Mouse (Mus musculus): ENCODE measurements around the gene Sema3g.

- TF ChIP-seq CTCF (IDR thresholded peaks at IDR 0.05; ENCODE audit: low read depth, low read length): no peak
- no peak for TF ChIP-seq GATA1 (IDR thresholded peaks at IDR 0.05; ENCODE audit: borderline replicate concordance, low read length)
- no peak for TF ChIP-seq TAL1 (conservative IDR thresholded peaks at IDR 0.05; ENCODE audit: low read depth, low read length)
These were observed at the start of gene Sema3g for GRCm38 (mm10) chr14:31217666-31218065.

Data from G1E (cell line).